In the genomic region with DNA sequence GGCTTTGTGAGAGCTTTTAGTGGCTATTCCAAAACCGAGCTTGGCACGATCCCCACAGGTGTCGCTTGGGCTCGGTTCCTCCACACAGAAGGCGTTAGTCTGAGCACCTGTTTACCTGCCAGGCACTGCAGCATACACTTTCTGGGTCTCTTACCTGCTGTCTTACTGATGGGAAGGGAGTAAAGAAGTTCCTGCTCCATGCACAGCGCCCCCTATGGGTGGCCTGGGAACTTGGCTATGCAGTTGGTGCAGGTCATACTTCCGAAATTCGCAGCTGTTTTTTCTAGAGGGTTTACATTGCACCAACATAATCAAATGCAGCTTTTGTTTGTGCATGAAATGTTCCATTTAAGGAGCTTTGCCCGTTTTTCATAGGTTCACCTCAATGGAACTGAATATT, we compare ENCODE assay signal across 2 mouse cellular contexts.
TF ChIP-seq lines count a peak whose summit lies in the region.

No protein-coding gene starts in this region.

TF ChIP-seq in C2C12, 6 proteins besides CTCF, POLR2A, EP300 and RAD21:
- TF ChIP-seq MYOD1 (IDR thresholded peaks at IDR 0.05; ENCODE audit: control insufficient read depth, insufficient read length, low read depth), result no peak
- TF ChIP-seq MYOG (IDR thresholded peaks at IDR 0.05; ENCODE audit: control insufficient read depth, extremely low read depth, insufficient read length), result no peak
- TF ChIP-seq USF1 (IDR thresholded peaks at IDR 0.05; ENCODE audit: low read depth), result no peak
- TF ChIP-seq MAX (IDR thresholded peaks at IDR 0.05), result no peak
- TF ChIP-seq FOSL1 (IDR thresholded peaks at IDR 0.05; ENCODE audit: insufficient read depth, low read length, poor library complexity, severe bottlenecking), result no peak
- no peak for TF ChIP-seq CEBPB (IDR thresholded peaks at IDR 0.05; ENCODE audit: low read depth)

TF ChIP-seq in MEL, 35 proteins besides CTCF, POLR2A, EP300 and RAD21:
- TF ChIP-seq TBP (IDR thresholded peaks at IDR 0.05; ENCODE audit: low read depth, low read length) (no peak), ZC3H11A (IDR thresholded peaks at IDR 0.05; ENCODE audit: low read depth, low read length) (0 out of 2 replicates have a peak, but pooled peaks have one; percentile 2), MAFK (IDR thresholded peaks at IDR 0.05; ENCODE audit: borderline replicate concordance, low read depth, low read length) (no peak), SMC3 (IDR thresholded peaks at IDR 0.05; ENCODE audit: low read depth, low read length) (0 out of 2 replicates have a peak, but pooled peaks have one; percentile 11)
TF ChIP-seq in MEL: peak in this region for 2.
